Mouse (Mus musculus) thymus, adult 2 months (tissue): ENCODE data around the gene Bcl11b.

Source experiments
- CTCF ChIP-seq: fragments of 200-500 bp; IDR thresholded peaks from 2 replicates; pipeline ENCODE4 v1.5.1; 2012; ENCODE audit warnings: mild to moderate bottlenecking, control low read depth, low read length, moderate library complexity, borderline replicate concordance; ENCODE audit not compliant: control insufficient read depth, poor library complexity, insufficient read depth; ENCODE audit errors: extremely low read depth
- POLR2A ChIP-seq: fragments of 200-500 bp; IDR thresholded peaks from 2 replicates; pipeline ENCODE4 v1.6.1; 2012; ENCODE audit warnings: mild to moderate bottlenecking, low read length, control low read depth, moderate library complexity; ENCODE audit not compliant: control insufficient read depth, poor library complexity, insufficient read depth; ENCODE audit errors: extremely low read depth

- no peak for TF ChIP-seq POLR2A
- no peak for TF ChIP-seq CTCF
These were observed 83.3 kb downstream of the Bcl11b start for GRCm38 (mm10) chr12:107920076-107920475.
